Mouse (Mus musculus) left cerebral cortex, postnatal 25 days (tissue): ENCODE measurements around the gene Plaa. TPM values are rescaled to one million over a fixed set of nuclear protein-coding genes. Genes with fewer than 3 reads are reported as not detected.
A peak's percentile ranks its signal among the peaks of the same experiment; 100 is the strongest.
"Not testable (repeated sequence)": the region's sequence is repeated elsewhere in the genome, so short reads cannot be mapped to it uniquely, and the experiment has no call there.

Source experiments
- DNase-seq, 2 experiments: peaks; one replicate each; pipeline ENCODE4 v3.0.0; 2022; ENCODE audit warnings: low spot score in 2 of 2, mixed read lengths in 1 of 2
- intact Hi-C: fragments of 180-260 bp; cut with DNase I; formaldehyde crosslinking; loops from one replicate; pipeline ENCODE4 v1.15.1; 2025
- total RNA-seq, 2 experiments: library from RNA; stranded (reverse); gene quantifications; 2 replicates each; pipeline ENCODE4 v1.2.3; 2021

The Plaa gene
- total RNA-seq, result 10 to 100 TPM; 43.5 to 45.0 TPM

GRCm38 (mm10) chr4:94603031-94603629, at the start of gene Plaa:
TSS of gene Plaa (minus strand) at chr4:94603244.
- intact Hi-C loops, result loop anchor here (1.0 to 5.0 kb wide), 2 partner anchors 11 to 46 kb away; partner anchors contain the start of genes Caap1, Gm10306 and Ift74

DNA sequence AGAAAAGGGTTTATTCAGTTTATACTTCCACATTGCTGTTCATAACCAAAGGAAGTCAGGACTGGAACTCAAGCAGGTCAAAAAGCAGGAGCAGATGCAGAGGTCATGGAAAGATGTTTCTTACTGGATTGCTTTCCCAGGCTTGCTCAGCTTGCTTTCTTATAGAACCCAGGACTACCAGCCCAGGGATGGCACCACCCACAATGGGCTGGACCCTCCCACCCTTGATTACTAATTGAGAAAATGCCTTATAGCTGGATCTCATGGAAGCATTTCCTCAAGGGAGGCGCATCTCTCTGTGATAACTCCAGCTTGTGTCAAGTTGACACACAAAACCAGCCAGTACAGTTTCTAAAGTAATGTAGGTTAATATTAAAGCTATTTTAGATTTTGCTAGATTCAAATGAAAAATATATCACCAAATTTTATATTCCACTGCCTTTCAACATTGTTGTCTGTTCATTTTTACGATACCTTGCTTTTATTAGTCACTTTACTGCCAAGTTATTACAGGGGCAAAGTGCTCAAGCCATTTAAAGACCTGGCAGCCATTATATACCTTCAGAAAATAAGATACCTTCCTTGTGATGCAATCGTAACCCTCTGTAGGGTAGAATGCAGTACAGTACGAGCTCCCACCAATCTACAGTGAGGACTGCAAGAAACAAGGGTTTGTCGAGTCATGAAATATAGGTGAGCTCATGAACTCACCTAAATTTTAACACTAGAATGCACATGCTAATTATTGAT, 47.6 kb upstream of the Plaa start:
- DNase-seq, intact Hi-C loops: not testable (repeated sequence)

More at GRCm38 (mm10) chr4:94603031-94603629, at the start of gene Plaa:
- DNase-seq, result peak; percentile 96 to 98

GRCm38 (mm10) chr4:94649920-94650319, 46.9 kb upstream of the Plaa start, which contains the start of gene Lrrc19:
TSS of gene Lrrc19 (minus strand) at chr4:94650144.
- no peak for DNase-seq
- intact Hi-C loops, result no loop called here

- peak in 1 of 2 experiments; percentile 5 for DNase-seq
- intact Hi-C loops, result no loop called here
Measured at GRCm38 (mm10) chr4:94643141-94643540, 40.1 kb upstream of the Plaa start.

GRCm38 (mm10) chr4:94620077-94620476, 17.0 kb upstream of the Plaa start:
- no peak for DNase-seq
- intact Hi-C loops, result no loop called here

DNA sequence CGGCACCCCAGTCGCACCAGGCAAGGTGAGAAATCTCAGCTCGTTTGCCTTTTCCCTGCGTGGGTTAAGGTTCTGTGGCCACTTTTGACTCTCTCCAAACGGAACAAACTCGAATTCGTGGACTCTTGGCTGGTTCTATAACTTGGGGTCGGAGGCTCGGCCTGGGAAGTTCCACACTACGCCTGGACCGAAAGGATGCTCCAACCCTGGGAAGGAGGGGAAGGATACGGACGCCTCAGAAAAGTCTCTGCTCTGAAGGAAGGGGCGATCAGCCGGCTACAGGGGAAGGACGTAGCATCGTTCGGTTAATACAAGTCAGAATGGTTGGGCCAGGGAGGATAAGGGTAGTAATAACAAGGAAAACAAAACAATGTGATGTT, 11.6 kb upstream of the Plaa start:
- DNase-seq, result no peak
- intact Hi-C loops, result loop anchor here (1.0 kb wide), 1 partner anchor 11 kb away; the partner anchor contains the start of gene Plaa

- DNase-seq, result peak; percentile 93 to 98
- intact Hi-C loops, result loop anchor here (1.0 kb wide), 1 partner anchor 11 kb away; the partner anchor contains the start of gene Plaa
Measured at GRCm38 (mm10) chr4:94613972-94614626, 11.1 kb upstream of the Plaa start, which contains the start of gene Ift74. TSS of gene Ift74 (plus strand) at chr4:94614491.

- no peak for DNase-seq
- intact Hi-C loops, result no loop called here
Measured at GRCm38 (mm10) chr4:94610339-94610738, 7.3 kb upstream of the Plaa start.

GRCm38 (mm10) chr4:94605591-94605990, 2.5 kb upstream of the Plaa start:
- no peak for DNase-seq
- intact Hi-C loops, result no loop called here

DNA sequence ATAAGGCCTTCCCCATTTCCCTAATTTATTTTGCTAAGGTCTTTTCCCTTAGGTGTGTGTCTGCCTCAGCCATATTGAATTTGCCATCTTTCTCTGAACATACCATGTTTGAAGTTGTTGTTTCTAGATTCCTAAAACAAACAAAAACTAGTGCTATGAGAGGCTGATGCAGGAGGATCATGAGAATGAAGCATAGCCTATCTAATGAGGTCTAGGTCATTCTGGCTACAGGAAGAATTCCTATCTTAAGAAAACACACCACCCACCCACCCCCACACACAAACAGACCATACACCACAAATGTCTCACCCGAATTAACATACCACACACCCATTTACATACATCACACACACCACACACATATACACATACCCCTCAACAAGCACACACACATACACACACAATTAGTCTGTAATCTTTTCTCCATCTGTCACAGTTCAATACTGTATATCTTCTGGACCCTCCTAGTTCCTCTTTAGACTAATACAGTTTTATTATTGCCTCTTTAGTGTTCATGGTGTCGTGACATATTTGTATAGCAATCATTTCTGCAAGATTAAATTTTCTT, 1.5 kb upstream of the Plaa start:
- DNase-seq, result no peak
- intact Hi-C loops, result loop anchor here (5.0 kb wide), 1 partner anchor 47 kb away; the partner anchor contains the start of genes Caap1 and Gm10306

DNA sequence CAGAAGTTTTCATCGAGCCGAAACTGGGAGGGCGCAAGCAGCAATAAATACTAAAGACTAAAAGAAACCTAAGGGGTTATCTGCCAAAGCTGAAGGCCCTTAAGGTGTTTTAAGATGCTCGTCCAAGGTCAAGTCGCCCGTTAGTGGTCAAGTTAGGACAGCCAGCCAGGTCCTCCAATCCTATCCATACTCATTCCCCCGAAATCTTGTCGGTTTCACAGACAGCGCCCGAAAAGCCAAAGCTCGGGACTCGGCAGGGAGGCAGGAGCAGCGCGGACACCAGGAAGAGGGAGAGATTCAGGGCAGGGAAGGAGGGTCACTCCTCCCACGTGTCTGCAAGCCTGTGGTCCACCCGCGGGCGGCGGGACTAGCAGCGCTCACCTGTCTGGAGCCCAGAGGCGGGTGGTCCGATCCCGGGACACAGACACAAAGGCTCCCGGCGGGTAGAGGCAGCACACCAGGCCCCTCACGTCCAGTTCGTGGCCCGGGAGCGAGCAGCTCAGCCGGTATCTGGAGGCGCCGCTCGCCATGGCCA, 481 bp downstream of the Plaa start:
- DNase-seq, result peak in 1 of 2 experiments; percentile 7

GRCm38 (mm10) chr4:94601395-94601794, 1.6 kb downstream of the Plaa start:
- intact Hi-C loops, result loop anchor here (5.0 kb wide), 1 partner anchor 44 kb away; the partner anchor contains the start of genes Caap1 and Gm10306
- peak in 1 of 2 experiments; percentile 11 for DNase-seq

More for the DNA sequence above, 481 bp downstream of the Plaa start:
- intact Hi-C loops, result loop anchor here (1.0 to 5.0 kb wide), 2 partner anchors 12 to 45 kb away; partner anchors contain the start of genes Caap1, Gm10306 and Ift74

- intact Hi-C loops, result no loop called here
- DNase-seq, result no peak
Measured at GRCm38 (mm10) chr4:94592709-94593108, 10.3 kb downstream of the Plaa start.

- DNase-seq, result no peak
- intact Hi-C loops, result no loop called here
Measured at GRCm38 (mm10) chr4:94591765-94592381, 11.2 kb downstream of the Plaa start.

- intact Hi-C loops, result no loop called here
- no peak for DNase-seq
Measured at GRCm38 (mm10) chr4:94572677-94573076, 30.4 kb downstream of the Plaa start.

GRCm38 (mm10) chr4:94564297-94564696, 38.7 kb downstream of the Plaa start:
- intact Hi-C loops, result no loop called here
- no peak for DNase-seq

DNA sequence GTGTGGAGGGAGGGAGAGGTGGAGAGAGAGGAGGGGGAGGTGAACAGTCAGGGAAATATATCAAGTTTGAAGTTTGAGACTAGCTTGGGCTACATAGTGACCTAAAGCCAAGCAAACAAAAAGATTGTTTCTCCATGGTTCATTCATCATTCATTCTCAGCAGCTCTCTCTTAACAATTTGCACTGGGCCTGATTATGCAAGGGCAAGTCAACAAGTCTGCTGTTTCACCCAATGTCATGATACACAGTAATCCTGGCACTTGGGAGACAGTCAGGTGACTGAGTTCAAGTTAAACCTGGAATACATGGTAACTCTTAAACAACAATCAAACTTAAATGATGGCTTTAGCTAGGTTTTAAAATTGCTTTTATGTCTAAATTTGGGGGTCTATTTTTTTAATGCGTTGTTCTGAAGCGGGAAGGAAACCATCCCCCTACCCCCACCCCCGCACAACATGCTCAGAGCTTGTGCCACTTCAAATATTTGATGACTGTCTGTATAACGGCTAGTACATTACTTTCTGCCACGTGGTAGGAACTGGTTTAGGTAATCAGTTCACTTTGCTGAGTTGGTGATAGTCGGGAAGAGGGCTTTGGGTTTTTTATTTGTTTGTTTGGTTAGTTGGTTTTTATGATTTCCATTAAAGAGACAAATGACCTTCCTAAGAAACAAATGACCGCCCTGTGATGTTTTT, 40.9 kb downstream of the Plaa start:
- DNase-seq, result no peak
- intact Hi-C loops, result no loop called here

GRCm38 (mm10) chr4:94560316-94560715, 42.7 kb downstream of the Plaa start:
- DNase-seq, result no peak
- intact Hi-C loops, result no loop called here
